Mouse (Mus musculus) adrenal gland, postnatal 25 days (tissue): ENCODE measurements around the gene Defb22. TPM values are rescaled to one million over a fixed set of nuclear protein-coding genes. Genes with fewer than 3 reads are reported as not detected.

Experiments used
- DNase-seq: peaks from one replicate; pipeline ENCODE4 v3.0.0; 2021; ENCODE audit warnings: mixed read lengths
- total RNA-seq: library from RNA; stranded (reverse); gene quantifications from 2 replicates; pipeline ENCODE4 v1.2.3, GENCODE M21; 2021

Defb22 gene
- total RNA-seq, 1 experiment from 2014 or later: not detected

- no peak for DNase-seq
These were observed 51.0 kb downstream of the Defb22 start for GRCm38 (mm10) chr2:152438963-152439362.

GRCm38 (mm10) chr2:152436983-152437860, 52.7 kb downstream of the Defb22 start:
- DNase-seq: peak; percentile 90

- no peak for DNase-seq
These were observed 53.5 kb downstream of the Defb22 start for GRCm38 (mm10) chr2:152436405-152436901.

Other genes starting within 250 kb of the Defb22 start
- 117 and 119 TPM in 2 replicates for gene Tbc1d20, start 196.3 kb downstream of the Defb22 start, total RNA-seq
- 113 and 126 TPM in 2 replicates for gene Rbck1, start 157.5 kb downstream of the Defb22 start, total RNA-seq
- 10.6 and 19.7 TPM in 2 replicates for gene Trib3, start 146.1 kb downstream of the Defb22 start, total RNA-seq
- gene Nrsn2, start 113.5 kb downstream of the Defb22 start, total RNA-seq: 2.1 and 3.2 TPM in 2 replicates
- gene Sox12, start 92.1 kb downstream of the Defb22 start, total RNA-seq: 17.0 and 22.8 TPM in 2 replicates
- gene Zcchc3, start 75.1 kb downstream of the Defb22 start, total RNA-seq: 7.6 and 8.3 TPM in 2 replicates
- gene 6820408C15Rik, start 74.6 kb downstream of the Defb22 start, total RNA-seq: not detected in 2 replicates
- gene Defb23, start 25.5 kb downstream of the Defb22 start, total RNA-seq: not detected in 2 replicates
- gene Defb20, start 13.1 kb downstream of the Defb22 start, total RNA-seq: not detected in 2 replicates
- not detected in 2 replicates for gene Defb26, start 21.6 kb upstream of the Defb22 start, total RNA-seq
- gene Defb28, start 28.1 kb upstream of the Defb22 start, total RNA-seq: not detected in 2 replicates
- gene Defb29, start 50.0 kb upstream of the Defb22 start, total RNA-seq: not detected in 2 replicates
- not detected in 2 replicates for gene Gm17416, start 79.2 kb upstream of the Defb22 start, total RNA-seq
- gene Defb21, start 82.6 kb upstream of the Defb22 start, total RNA-seq: not detected in 2 replicates
- 0.97 TPM in 1 of 2 replicates, not detected in the other for gene Defb19, start 90.2 kb upstream of the Defb22 start, total RNA-seq
- not detected in 2 replicates for gene Defb45, start 109.3 kb upstream of the Defb22 start, total RNA-seq
- gene Defb36, start 114.2 kb upstream of the Defb22 start, total RNA-seq: 1.0 TPM in 1 of 2 replicates, not detected in the other
- 2.5 TPM in 1 of 2 replicates, not detected in the other for gene Defb25, start 132.9 kb upstream of the Defb22 start, total RNA-seq
- 8.1 and 9.0 TPM in 2 replicates for gene Rem1, start 136.8 kb upstream of the Defb22 start, total RNA-seq
- gene H13, start 179.3 kb upstream of the Defb22 start, total RNA-seq: 149 and 153 TPM in 2 replicates
- gene Mcts2, start 196.9 kb upstream of the Defb22 start, total RNA-seq: 34.2 and 37.9 TPM in 2 replicates
- gene Id1, start 246.1 kb upstream of the Defb22 start, total RNA-seq: 73.3 and 81.1 TPM in 2 replicates